Mouse (Mus musculus): ENCODE measurements around the gene 0610012G03Rik. TPM values are rescaled to one million over a fixed set of nuclear protein-coding genes. Genes with fewer than 3 reads are reported as not detected.

0610012G03Rik gene
- total and polyA plus RNA-seq, 3 experiments, result 40.5 to 143 (median 47.4) TPM

Small RNA genes within 50 kb of the gene (microRNA-seq; reads per million reads assigned to microRNA genes)
- 0 reads per million in 2 experiments for gene Gm26269

Other genes starting within 250 kb of the 0610012G03Rik start
- gene Meltf, start 69.7 kb downstream of the 0610012G03Rik start, total RNA-seq (2021), result not detected
- 0.02 and 0.04 TPM in 2 replicates for gene Meltf, start 69.7 kb downstream of the 0610012G03Rik start, polyA plus RNA-seq (2012; rRNA removed)
- gene Pigz, start 14.6 kb downstream of the 0610012G03Rik start, total RNA-seq (2021), result 1 to 10 TPM in 1 of 2 experiments, under 1 TPM in 1; 0.35 to 1.3 TPM
- gene Pigz, start 14.6 kb downstream of the 0610012G03Rik start, polyA plus RNA-seq (2012; rRNA removed), result 0.71 and 1.3 TPM in 2 replicates
- gene Ncbp2, start within 50 bp of the 0610012G03Rik start, total RNA-seq (2021), result 10 to 100 TPM; 45.1 to 54.0 TPM
- gene Ncbp2, start within 50 bp of the 0610012G03Rik start, polyA plus RNA-seq (2012; rRNA removed), result 2.3 and 6.0 TPM in 2 replicates
- gene Senp5, start 54.8 kb upstream of the 0610012G03Rik start, total RNA-seq (2021), result 10 to 100 TPM; 19.1 to 26.3 TPM
- 1.6 and 1.7 TPM in 2 replicates for gene Senp5, start 54.8 kb upstream of the 0610012G03Rik start, polyA plus RNA-seq (2012; rRNA removed)
- 10 to 100 TPM; 50.4 to 57.5 TPM for gene Pak2, start 130.8 kb upstream of the 0610012G03Rik start, total RNA-seq (2021)
- 15.0 and 20.6 TPM in 2 replicates for gene Pak2, start 130.8 kb upstream of the 0610012G03Rik start, polyA plus RNA-seq (2012; rRNA removed)
- 10 to 100 TPM; 30.8 to 35.5 TPM for gene Pigx, start 151.2 kb upstream of the 0610012G03Rik start, total RNA-seq (2021)
- 27.6 and 40.0 TPM in 2 replicates for gene Pigx, start 151.2 kb upstream of the 0610012G03Rik start, polyA plus RNA-seq (2012; rRNA removed)
- 10 to 100 TPM in 1 of 2 experiments, 1 to 10 TPM in 1; 8.0 to 15.4 TPM for gene Cep19, start 151.3 kb upstream of the 0610012G03Rik start, total RNA-seq (2021)
- gene Cep19, start 151.3 kb upstream of the 0610012G03Rik start, polyA plus RNA-seq (2012; rRNA removed), result 29.9 and 33.1 TPM in 2 replicates
- 1 to 10 TPM; 4.1 to 6.3 TPM for gene Nrros, start 217.1 kb upstream of the 0610012G03Rik start, total RNA-seq (2021)
- 13.4 and 14.1 TPM in 2 replicates for gene Nrros, start 217.1 kb upstream of the 0610012G03Rik start, polyA plus RNA-seq (2012; rRNA removed)
- gene Bex6, start 231.3 kb upstream of the 0610012G03Rik start, total RNA-seq (2021), result not detected
- gene Bex6, start 231.3 kb upstream of the 0610012G03Rik start, polyA plus RNA-seq (2012; rRNA removed), result not detected in 2 replicates

All from adrenal gland, adult 2 months (tissue).